Mouse (Mus musculus) forebrain, embryonic 12.5 days (tissue): ENCODE measurements around the gene Creb3. TPM values are rescaled to one million over a fixed set of nuclear protein-coding genes. Genes with fewer than 3 reads are reported as not detected.

ENCODE experiments used
- ATAC-seq: fragments of 200-750 bp; cut with Nextera tagmentation; 2 replicates; pipeline ENCODE4 v1.8.0; 2017; ENCODE audit warnings: moderate TSS enrichment; ENCODE audit not compliant: low FRiP score
- H3K27ac ChIP-seq: fragments of 300-500 bp; sonication (generic); 2 replicates; pipeline ENCODE4 v1.5.1; 2016; ENCODE audit warnings: mild to moderate bottlenecking
- H3K27me3 ChIP-seq: fragments of 300-500 bp; sonication (generic); 2 replicates; pipeline ENCODE4 v1.6.1; 2016; ENCODE audit warnings: mild to moderate bottlenecking
- H3K36me3 ChIP-seq: fragments of 300-500 bp; sonication (generic); replicated peaks from 2 replicates; pipeline ENCODE4 v1.6.1; 2016; ENCODE audit warnings: mild to moderate bottlenecking
- H3K4me1 ChIP-seq: fragments of 300-500 bp; sonication (generic); 2 replicates; pipeline ENCODE4 v1.6.1; 2016
- H3K4me2 ChIP-seq: fragments of 300-500 bp; sonication (generic); 2 replicates; pipeline ENCODE4 v1.6.1; 2016; ENCODE audit warnings: mild to moderate bottlenecking, moderate library complexity
- H3K4me3 ChIP-seq: fragments of 300-500 bp; sonication (generic); replicated peaks from 2 replicates; pipeline ENCODE4 v1.5.1; 2016; ENCODE audit warnings: mild to moderate bottlenecking
- H3K9ac ChIP-seq: fragments of 300-500 bp; sonication (generic); 2 replicates; pipeline ENCODE4 v1.6.1; 2016; ENCODE audit warnings: mild to moderate bottlenecking
- H3K9me3 ChIP-seq: fragments of 300-500 bp; sonication (generic); 2 replicates; pipeline ENCODE4 v1.6.1; 2016
- WGBS: fragments of 180-500 bp; shearing (Covaris S2); methylation state at CpG from one replicate; pipeline ENCODE4 v1.1.7; 2016; 5-methylcytosine and 5-hydroxymethylcytosine counted together
- polyA plus RNA-seq: library from polyadenylated mRNA; unstranded; fragments of >200 nt; fragmentation: Nextera tagmentation; extraction: Ambion mirVana; gene quantifications from 2 replicates; pipeline ENCODE4 v1.2.1, GENCODE M21; 2016

The Creb3 gene
- polyA plus RNA-seq, result 45.3 and 46.2 TPM in 2 replicates

- Histone ChIP-seq H3K4me1 (peaks cover 57% of the 10 kb centered on the region), H3K9me3 (no peaks in the 10 kb centered on the region), H3K9ac (peak within 1 kb of the TSS; percentile 95), H3K27ac (peak within 1 kb of the TSS; percentile 98), H3K4me3 (peak within 1 kb of the TSS; percentile 86), H3K36me3 (peaks cover 34% of the 10 kb centered on the region), H3K4me2 (peak within 1 kb of the TSS; percentile 86), H3K27me3 (no peaks in the 10 kb centered on the region)
- peak; percentile 96 for ATAC-seq
- under 1% methylated on average over 55 of the region's 62 CpGs for WGBS
Measured at GRCm38 (mm10) chr4:43561997-43562768, at the start of gene Creb3, which contains the start of gene Tln1. TSS of gene Creb3 (plus strand) at chr4:43562332. TSS of gene Tln1 (minus strand) at chr4:43562691.

- no peaks in the 10 kb centered on the region for H3K9me3 ChIP-seq
- no peak overlapping the region for H3K9ac ChIP-seq
- H3K36me3 ChIP-seq, result no peaks in the 10 kb centered on the region
- no peak overlapping the region for H3K4me2 ChIP-seq
- WGBS, result 74% methylated on average over 7 of the region's 7 CpGs
- no peak overlapping the region for H3K27ac ChIP-seq
- no peak for ATAC-seq
- peaks cover 17% of the 10 kb centered on the region for H3K4me1 ChIP-seq
- peaks cover 27% of the 10 kb centered on the region for H3K27me3 ChIP-seq
- H3K4me3 ChIP-seq, result no peak overlapping the region
Measured at GRCm38 (mm10) chr4:43512653-43513052, 49.5 kb upstream of the Creb3 start.

DNA sequence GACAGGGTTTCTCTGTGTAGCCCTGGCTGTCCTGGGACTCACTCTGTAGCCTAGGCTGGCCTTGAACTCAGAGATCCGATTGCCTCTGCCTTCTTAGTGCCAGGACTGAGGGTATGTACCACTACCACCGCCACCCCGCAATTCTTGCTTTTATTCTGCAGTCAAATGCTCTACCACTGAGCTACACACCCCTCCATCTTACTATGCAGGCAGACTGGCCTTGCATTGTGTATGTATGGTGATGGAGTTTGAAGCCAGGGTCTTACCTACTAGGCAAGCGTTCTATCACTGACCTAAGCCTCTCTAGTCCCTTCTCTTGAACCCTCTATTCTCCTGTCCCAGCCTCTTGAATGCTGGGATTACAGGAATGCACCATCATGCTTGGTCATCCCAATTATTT, 48.8 kb upstream of the Creb3 start:
- Histone ChIP-seq H3K4me3 (no peak overlapping the region), H3K36me3 (no peaks in the 10 kb centered on the region), H3K27me3 (peaks cover 23% of the 10 kb centered on the region), H3K4me1 (peaks cover 11% of the 10 kb centered on the region), H3K4me2 (no peak overlapping the region), H3K9ac (no peak overlapping the region), H3K27ac (no peak overlapping the region), H3K9me3 (no peaks in the 10 kb centered on the region)
- ATAC-seq, result no peak
- 90% methylated on average over 4 of the region's 4 CpGs for WGBS

GRCm38 (mm10) chr4:43513791-43514190, 48.3 kb upstream of the Creb3 start:
- no peak overlapping the region for H3K4me3 ChIP-seq
- H3K9ac ChIP-seq, result no peak overlapping the region
- no peak for ATAC-seq
- WGBS, result 87% methylated on average over 4 of the region's 4 CpGs
- no peaks in the 10 kb centered on the region for H3K9me3 ChIP-seq
- H3K36me3 ChIP-seq, result no peaks in the 10 kb centered on the region
- peaks cover 10% of the 10 kb centered on the region for H3K4me1 ChIP-seq
- H3K27ac ChIP-seq, result no peak overlapping the region
- peaks cover 22% of the 10 kb centered on the region for H3K27me3 ChIP-seq
- H3K4me2 ChIP-seq, result no peak overlapping the region

- WGBS, result 81% methylated on average over 11 of the region's 11 CpGs
- H3K4me1 ChIP-seq, result peaks cover 17% of the 10 kb centered on the region
Measured at GRCm38 (mm10) chr4:43515764-43516708, 46.1 kb upstream of the Creb3 start.

DNA sequence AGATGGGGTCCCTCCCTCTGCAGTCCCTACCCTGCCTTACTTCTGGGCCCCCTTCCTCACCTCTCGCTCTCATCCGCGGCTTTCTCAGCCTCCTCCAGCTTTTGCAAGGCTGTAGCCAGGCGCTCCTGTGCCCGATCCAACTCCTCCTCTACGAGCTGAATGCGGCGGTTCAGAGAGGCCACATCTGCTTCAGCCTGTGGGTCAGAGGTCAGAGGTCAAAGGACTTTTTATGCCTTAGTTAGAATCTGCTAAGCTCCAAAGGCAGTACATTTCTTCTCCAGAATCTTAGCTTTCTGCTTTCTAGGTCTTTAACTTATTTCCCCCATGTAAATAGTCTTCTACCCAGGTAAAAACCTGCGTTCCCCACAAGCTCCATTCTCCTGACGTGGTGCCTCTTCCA, 42.6 kb upstream of the Creb3 start:
- H3K4me2 ChIP-seq, result peak overlapping the region; percentile 35
- 0 out of 2 replicates have a peak overlapping the region, but pooled peaks have one; percentile 4 for H3K4me3 ChIP-seq
- ATAC-seq, result no peak
- peaks cover 61% of the 10 kb centered on the region for H3K27me3 ChIP-seq
- H3K9me3 ChIP-seq, result no peaks in the 10 kb centered on the region
- H3K36me3 ChIP-seq, result no peaks in the 10 kb centered on the region
- H3K27ac ChIP-seq, result no peak overlapping the region
- no peak overlapping the region for H3K9ac ChIP-seq
- WGBS, result 13% methylated on average over 10 of the region's 10 CpGs
- peaks cover 41% of the 10 kb centered on the region for H3K4me1 ChIP-seq

More at GRCm38 (mm10) chr4:43515764-43516708, 46.1 kb upstream of the Creb3 start:
- Histone ChIP-seq H3K9me3 (no peaks in the 10 kb centered on the region), H3K27ac (no peak overlapping the region), H3K4me3 (no peak overlapping the region), H3K27me3 (peaks cover 30% of the 10 kb centered on the region), H3K4me2 (no peak overlapping the region), H3K9ac (no peak overlapping the region), H3K36me3 (no peaks in the 10 kb centered on the region)
- no peak for ATAC-seq

DNA sequence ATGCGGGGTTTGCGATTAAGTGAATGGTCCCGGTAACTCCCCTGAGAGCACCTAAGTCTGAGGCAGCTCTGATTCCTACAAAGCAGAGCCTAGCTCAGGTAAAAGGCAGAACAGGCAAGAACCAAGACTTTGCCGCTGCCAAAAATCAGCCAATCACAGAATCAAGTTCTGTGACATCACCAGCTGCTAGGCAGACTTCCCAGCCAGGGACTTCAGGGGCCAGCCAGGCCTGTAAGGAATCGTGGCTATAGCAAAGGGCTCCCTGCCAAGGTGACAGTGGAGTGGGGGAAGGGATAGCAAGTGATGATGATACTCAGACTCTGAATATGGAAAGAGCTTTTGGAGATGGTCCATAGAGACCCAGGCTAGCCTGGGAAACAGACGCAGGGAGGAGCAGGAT, 42.2 kb upstream of the Creb3 start:
- 13% methylated on average over 6 of the region's 6 CpGs for WGBS

GRCm38 (mm10) chr4:43527880-43528279, 34.3 kb upstream of the Creb3 start:
- Histone ChIP-seq H3K27ac (no peak overlapping the region), H3K9ac (no peak overlapping the region), H3K4me2 (no peak overlapping the region), H3K9me3 (no peaks in the 10 kb centered on the region), H3K4me1 (peaks cover 18% of the 10 kb centered on the region), H3K4me3 (no peak overlapping the region), H3K27me3 (peaks cover 35% of the 10 kb centered on the region), H3K36me3 (peaks cover 22% of the 10 kb centered on the region)
- no peak for ATAC-seq
- 68% methylated on average over 5 of the region's 5 CpGs for WGBS

More for the DNA sequence above, 42.2 kb upstream of the Creb3 start:
- peaks cover 61% of the 10 kb centered on the region for H3K27me3 ChIP-seq
- no peaks in the 10 kb centered on the region for H3K36me3 ChIP-seq
- no peak overlapping the region for H3K9ac ChIP-seq
- H3K27ac ChIP-seq, result no peak overlapping the region
- 0 out of 2 replicates have a peak overlapping the region, but pooled peaks have one; percentile 4 for H3K4me3 ChIP-seq
- ATAC-seq, result peak; percentile 64
- H3K4me2 ChIP-seq, result peak overlapping the region; percentile 35
- peaks cover 42% of the 10 kb centered on the region for H3K4me1 ChIP-seq
- no peaks in the 10 kb centered on the region for H3K9me3 ChIP-seq

DNA sequence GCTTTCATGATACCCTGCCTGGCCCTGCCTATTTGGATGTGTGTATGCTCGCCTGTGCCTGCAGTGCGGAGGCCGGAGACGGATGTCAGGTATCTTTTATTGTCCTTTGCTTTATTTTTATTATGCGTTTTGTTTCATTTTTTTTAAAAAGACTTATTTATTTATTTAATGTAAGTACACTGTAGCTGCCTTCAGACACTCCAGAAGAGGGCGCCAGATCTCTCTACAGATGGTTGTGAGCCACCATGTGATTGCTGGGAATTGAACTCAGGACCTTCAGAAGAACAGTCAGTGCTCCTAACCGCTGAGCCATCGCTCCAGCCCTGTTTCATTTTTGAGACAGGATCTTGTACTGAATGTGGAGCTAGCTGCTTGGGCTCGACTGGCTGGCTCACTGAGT, 33.6 kb upstream of the Creb3 start:
- H3K9ac ChIP-seq, result no peak overlapping the region
- H3K4me2 ChIP-seq, result no peak overlapping the region
- peaks cover 28% of the 10 kb centered on the region for H3K36me3 ChIP-seq
- H3K4me3 ChIP-seq, result no peak overlapping the region
- WGBS, result 78% methylated on average over 9 of the region's 9 CpGs
- peaks cover 12% of the 10 kb centered on the region for H3K4me1 ChIP-seq
- no peaks in the 10 kb centered on the region for H3K9me3 ChIP-seq
- no peak overlapping the region for H3K27ac ChIP-seq
- peaks cover 29% of the 10 kb centered on the region for H3K27me3 ChIP-seq
- no peak for ATAC-seq

- Histone ChIP-seq H3K9me3 (no peaks in the 10 kb centered on the region), H3K36me3 (peaks cover 44% of the 10 kb centered on the region), H3K4me1 (no peaks in the 10 kb centered on the region), H3K27me3 (peaks cover 13% of the 10 kb centered on the region), H3K27ac (no peak overlapping the region), H3K9ac (no peak overlapping the region), H3K4me2 (no peak overlapping the region), H3K4me3 (no peak overlapping the region)
- ATAC-seq, result no peak
- WGBS, result 78% methylated on average over 8 of the region's 8 CpGs
Measured at GRCm38 (mm10) chr4:43530081-43530501, 32.0 kb upstream of the Creb3 start.

GRCm38 (mm10) chr4:43530581-43530980, 31.6 kb upstream of the Creb3 start:
- Histone ChIP-seq H3K4me3 (no peak overlapping the region), H3K4me1 (no peaks in the 10 kb centered on the region), H3K27ac (no peak overlapping the region), H3K27me3 (peaks cover 8% of the 10 kb centered on the region), H3K4me2 (no peak overlapping the region), H3K36me3 (peaks cover 49% of the 10 kb centered on the region), H3K9me3 (no peaks in the 10 kb centered on the region), H3K9ac (no peak overlapping the region)
- WGBS, result 24% methylated on average over 7 of the region's 7 CpGs
- no peak for ATAC-seq

GRCm38 (mm10) chr4:43533270-43533669, 28.9 kb upstream of the Creb3 start:
- H3K9ac ChIP-seq, result no peak overlapping the region
- no peaks in the 10 kb centered on the region for H3K27me3 ChIP-seq
- H3K27ac ChIP-seq, result no peak overlapping the region
- no peaks in the 10 kb centered on the region for H3K9me3 ChIP-seq
- 88% methylated on average over 9 of the region's 9 CpGs for WGBS
- H3K4me3 ChIP-seq, result no peak overlapping the region
- ATAC-seq, result no peak
- H3K36me3 ChIP-seq, result peaks cover 74% of the 10 kb centered on the region
- H3K4me2 ChIP-seq, result no peak overlapping the region
- H3K4me1 ChIP-seq, result no peaks in the 10 kb centered on the region
